Mouse (Mus musculus) ovary, postnatal 10 days (tissue): ENCODE measurements around the gene A930018P22Rik.

Source experiments
- DNase-seq: peaks from one replicate; pipeline ENCODE4 v3.0.0; 2022; ENCODE audit warnings: low spot score

Gene A930018P22Rik

DNA sequence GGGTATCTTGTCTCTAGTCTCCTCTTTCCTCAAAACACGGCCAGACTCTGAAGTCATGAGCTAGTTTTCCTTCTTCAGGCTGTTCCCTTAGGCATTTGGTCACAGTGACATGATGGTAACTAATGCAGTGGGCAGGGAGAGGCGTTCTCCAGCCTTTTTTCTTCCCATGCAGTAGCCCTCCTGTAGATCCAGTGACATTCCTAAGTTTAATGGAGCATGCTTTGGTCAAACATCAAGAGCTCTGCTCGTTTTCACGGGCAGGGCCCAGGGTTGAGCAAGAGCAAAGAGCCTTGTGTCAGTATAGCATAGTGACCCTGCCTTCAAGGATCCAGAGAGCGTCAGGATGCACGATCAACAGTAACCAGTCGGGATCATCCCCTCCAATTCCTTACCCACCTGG lies 40.8 kb downstream of the A930018P22Rik start:
- DNase-seq = no peak

DNA sequence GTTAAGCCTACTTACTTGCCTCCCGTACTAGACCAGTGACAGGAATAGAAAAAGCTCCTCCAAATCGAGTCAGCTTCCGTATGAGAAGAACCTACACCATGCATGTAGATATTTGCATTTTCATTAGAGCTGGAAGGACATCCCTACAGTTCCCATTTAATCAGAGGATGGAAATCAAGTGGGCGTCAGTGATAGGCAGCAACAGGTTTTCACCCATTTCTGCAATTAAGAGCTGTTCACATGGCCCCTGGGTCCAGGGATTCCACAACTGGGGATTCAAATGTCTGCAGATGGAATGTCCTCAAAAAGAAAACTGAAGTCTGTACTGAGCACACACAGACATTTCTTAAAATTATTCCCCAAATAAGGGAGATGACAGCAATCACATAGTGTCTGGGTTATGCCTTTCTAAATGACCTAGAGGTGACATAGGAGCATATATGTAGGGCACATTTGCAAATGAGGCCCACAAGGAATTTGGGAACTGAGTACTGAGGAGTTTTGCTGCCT lies 41.5 kb downstream of the A930018P22Rik start:
- no peak for DNase-seq

DNA sequence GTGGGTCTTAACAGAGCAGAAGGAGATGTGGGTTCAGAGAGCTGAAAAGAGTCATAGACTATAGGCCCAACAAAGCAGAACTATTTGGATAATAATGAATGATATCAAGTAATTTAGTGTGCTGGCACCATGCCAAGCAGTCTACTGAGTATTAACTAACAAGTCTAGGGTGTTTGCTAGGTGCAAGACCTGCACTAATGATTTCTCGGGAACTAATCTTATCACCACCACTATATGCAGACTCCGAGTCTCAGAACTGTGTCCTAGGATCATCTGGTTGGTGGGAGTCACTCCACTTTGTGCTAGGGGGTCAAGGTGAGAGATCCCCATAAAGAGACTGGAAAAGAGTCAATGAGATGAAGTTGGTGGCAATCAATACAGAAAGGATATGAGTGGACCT lies 43.1 kb downstream of the A930018P22Rik start:
- no peak for DNase-seq

DNA sequence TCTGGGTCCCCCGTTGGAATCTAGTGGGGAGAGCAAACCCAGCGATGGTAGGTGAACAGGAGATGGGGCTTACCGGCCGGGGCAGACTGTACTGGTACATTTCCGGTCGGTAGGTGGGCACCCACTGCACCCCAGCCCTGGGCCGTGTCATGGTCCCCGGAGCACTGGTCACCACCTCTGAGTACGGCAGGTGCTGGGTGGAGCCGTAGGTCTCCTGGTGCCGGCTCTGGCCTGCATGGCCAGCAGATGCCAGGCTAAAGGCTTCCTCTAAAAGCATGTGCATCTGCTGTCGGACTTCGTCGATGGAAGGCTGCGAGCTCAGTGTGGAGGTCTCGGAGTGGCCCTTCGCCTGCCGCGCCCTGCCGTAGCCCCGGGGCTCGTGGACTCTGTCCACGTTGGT lies 45.2 kb downstream of the A930018P22Rik start:
- no peak for DNase-seq

DNA sequence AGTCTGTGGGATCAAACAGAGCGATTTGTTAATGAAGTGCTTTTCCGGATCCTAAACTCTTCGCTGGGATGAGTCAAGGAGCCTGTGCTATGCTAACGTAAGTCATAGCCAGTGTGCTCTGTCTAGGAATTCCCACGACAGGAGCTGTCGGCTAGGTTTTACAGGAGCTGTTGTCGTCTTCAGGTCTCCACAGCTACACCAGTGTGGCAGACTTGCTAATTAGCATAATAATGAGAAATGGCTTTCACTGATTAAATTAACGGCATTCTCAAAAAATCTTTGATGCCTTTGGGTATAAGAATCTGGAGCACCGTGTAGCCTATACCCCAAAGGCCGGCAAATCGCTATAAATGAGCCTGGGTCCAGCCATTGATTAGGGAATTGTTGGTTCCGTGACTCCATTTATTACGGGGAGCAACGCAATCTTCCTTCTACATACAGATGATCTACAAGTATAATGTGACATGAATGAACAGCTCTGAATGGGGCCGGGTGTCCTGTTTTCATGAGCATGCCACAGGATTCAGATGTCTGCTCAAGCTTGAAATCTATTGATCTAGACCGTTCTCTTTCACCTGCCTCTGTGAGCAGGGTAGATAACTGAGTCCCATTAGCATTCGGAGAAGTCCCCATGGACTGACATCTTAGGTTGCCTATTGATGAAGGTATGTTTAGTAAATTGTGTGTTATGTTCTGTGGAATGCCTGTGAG lies 45.8 kb downstream of the A930018P22Rik start:
- no peak for DNase-seq

DNA sequence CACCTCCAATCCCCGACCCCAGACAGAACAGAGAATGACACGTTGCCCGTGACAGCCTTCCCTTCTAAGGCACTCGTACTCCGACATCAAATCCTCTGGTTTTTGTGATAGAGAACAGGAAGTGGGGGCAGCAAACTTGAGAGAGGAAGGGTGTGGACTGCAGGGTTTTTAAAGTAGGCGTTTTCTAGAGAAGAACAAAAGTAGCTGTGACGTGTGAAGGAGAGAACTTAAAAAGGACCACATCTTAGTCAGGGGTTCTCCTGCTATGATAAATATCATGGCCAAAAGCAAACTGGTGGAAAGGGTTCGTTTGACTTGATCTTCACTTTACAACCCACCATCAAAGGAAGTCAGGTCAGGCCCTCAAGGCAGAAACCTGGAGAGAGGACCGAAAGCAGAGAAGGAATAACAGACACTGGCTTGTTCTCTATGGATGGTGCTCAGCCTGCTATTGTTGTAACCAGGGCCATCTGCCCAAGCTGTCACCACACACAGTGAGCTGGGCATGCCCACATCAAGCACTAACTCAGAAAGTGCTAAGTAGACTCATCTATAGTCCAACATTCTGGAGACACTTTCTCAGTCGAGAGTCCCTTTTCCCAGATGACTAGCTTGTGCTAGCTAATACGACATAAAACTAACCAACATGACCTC lies 50.3 kb downstream of the A930018P22Rik start:
- DNase-seq = no peak

DNA sequence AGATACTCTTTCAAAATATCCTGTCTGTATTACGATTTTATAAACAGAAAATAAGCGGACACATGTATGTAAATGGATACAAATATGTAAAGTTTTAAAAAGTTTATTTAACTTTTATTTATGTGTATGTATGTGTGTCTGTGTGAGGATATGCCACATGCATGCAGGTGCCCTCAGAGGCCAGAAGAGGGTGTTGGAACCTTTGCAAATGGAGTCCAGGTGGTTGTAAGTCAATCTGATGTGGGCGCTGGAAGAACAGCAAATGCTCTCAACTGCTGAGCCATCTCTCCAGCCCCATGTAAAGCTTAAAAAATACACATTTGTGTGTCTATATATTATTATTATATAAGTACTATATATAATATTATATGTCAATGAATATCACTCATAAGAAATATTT lies 50.9 kb downstream of the A930018P22Rik start:
- no peak for DNase-seq
